Mouse (Mus musculus) heart, embryonic 11.5 days (tissue): ENCODE data around the gene Tmem14c. TPM values are rescaled to one million over a fixed set of nuclear protein-coding genes. Genes with fewer than 3 reads are reported as not detected.

ENCODE experiments used
- ATAC-seq: fragments of 200-750 bp; cut with Nextera tagmentation; replicated peaks from 2 replicates; pipeline ENCODE4 v1.8.0; 2017; ENCODE audit warnings: moderate library complexity; ENCODE audit not compliant: insufficient number of reproducible peaks, low FRiP score, low TSS enrichment
- H3K27ac ChIP-seq: fragments of 300-500 bp; sonication (generic); 2 replicates; pipeline ENCODE4 v1.5.1; 2014; ENCODE audit warnings: mild to moderate bottlenecking, low read depth, low read length
- H3K27me3 ChIP-seq: fragments of 300-500 bp; sonication (generic); 2 replicates; pipeline ENCODE4 v1.6.1; 2014; ENCODE audit warnings: mild to moderate bottlenecking, low read length, mixed read lengths; ENCODE audit not compliant: control insufficient read depth, insufficient read depth
- H3K36me3 ChIP-seq: fragments of 300-500 bp; sonication (generic); 2 replicates; pipeline ENCODE4 v1.6.1; 2014; ENCODE audit warnings: mild to moderate bottlenecking, low read length, moderate library complexity, mixed read lengths; ENCODE audit not compliant: control insufficient read depth, insufficient read depth
- H3K4me1 ChIP-seq: fragments of 300-500 bp; sonication (generic); 2 replicates; pipeline ENCODE4 v1.6.1; 2014; ENCODE audit warnings: low read length; ENCODE audit not compliant: control insufficient read depth, insufficient read depth
- H3K4me2 ChIP-seq: fragments of 300-500 bp; sonication (generic); 2 replicates; pipeline ENCODE4 v1.6.1; 2014; ENCODE audit warnings: mild to moderate bottlenecking, moderate library complexity
- H3K4me3 ChIP-seq: fragments of 300-500 bp; sonication (generic); 2 replicates; pipeline ENCODE4 v1.5.1; 2014; ENCODE audit warnings: low read depth, low read length
- H3K9ac ChIP-seq: fragments of 300-500 bp; sonication (generic); 2 replicates; pipeline ENCODE4 v1.6.1; 2014; ENCODE audit warnings: mild to moderate bottlenecking, low read depth, low read length, moderate library complexity
- H3K9me3 ChIP-seq: fragments of 300-500 bp; sonication (generic); replicated peaks from 2 replicates; pipeline ENCODE4 v1.6.1; 2016; ENCODE audit warnings: low read length; ENCODE audit not compliant: control insufficient read depth
- WGBS: fragments of 180-500 bp; shearing (Covaris S2); extraction: QIAGEN DNeasy Blood & Tissue Kit; methylation state at CpG from one replicate; pipeline ENCODE4 v1.1.7; 2014; ENCODE audit not compliant: insufficient replicate concordance; 5-methylcytosine and 5-hydroxymethylcytosine counted together
- polyA plus RNA-seq: library from polyadenylated mRNA; unstranded; fragments of >200 nt; fragmentation: Nextera tagmentation; extraction: Ambion mirVana; gene quantifications from 2 replicates; pipeline ENCODE4 v1.2.1, GENCODE M21; 2014

Tmem14c gene
- polyA plus RNA-seq, 1 experiment from 2014 or later: 302 TPM

- peak; percentile 22; the same call in 1 of the 2 replicates for ATAC-seq
- H3K4me2 ChIP-seq: peak overlapping the region; percentile 95
- H3K9me3 ChIP-seq: no peaks in the 10 kb centered on the region
- H3K27ac ChIP-seq: peak overlapping the region; percentile 99
- peak overlapping the region; percentile 89 for H3K9ac ChIP-seq
- no peaks in the 10 kb centered on the region for H3K27me3 ChIP-seq
- 0 out of 2 replicates have a peak, but pooled peaks cover 2% of the 10 kb centered on the region for H3K36me3 ChIP-seq
- peaks cover 12% of the 10 kb centered on the region for H3K4me1 ChIP-seq
- 1% methylated on average over 25 of the region's 25 CpGs for WGBS
- peak overlapping the region; percentile 99 for H3K4me3 ChIP-seq
Measured at GRCm38 (mm10) chr13:41000140-41000925, 15.8 kb upstream of the Tmem14c start.

GRCm38 (mm10) chr13:41000926-41001639, 15.0 kb upstream of the Tmem14c start, which contains the start of gene Pak1ip1:
Gene Pak1ip1, plus strand, starts transcription at chr13:41001023.
- WGBS: under 1% methylated on average over 58 of the region's 58 CpGs
- Histone ChIP-seq H3K9ac (peak within 1 kb of the TSS; percentile 89), H3K4me3 (peak within 1 kb of the TSS; percentile 99), H3K4me1 (peaks cover 12% of the 10 kb centered on the region), H3K36me3 (peaks cover 2% of the 10 kb centered on the region; the same call in 1 of the 2 replicates), H3K4me2 (peak within 1 kb of the TSS; percentile 95), H3K27ac (peak within 1 kb of the TSS; percentile 99), H3K27me3 (no peaks in the 10 kb centered on the region), H3K9me3 (no peaks in the 10 kb centered on the region)
- peak; percentile 90 for ATAC-seq

- no peak for ATAC-seq
- Histone ChIP-seq H3K9ac (0 out of 2 replicates have a peak overlapping the region, but pooled peaks have one; percentile 16), H3K4me1 (peaks cover 12% of the 10 kb centered on the region), H3K27me3 (no peaks in the 10 kb centered on the region), H3K9me3 (no peaks in the 10 kb centered on the region), H3K4me3 (peak overlapping the region; percentile 99), H3K36me3 (peaks cover 2% of the 10 kb centered on the region; the same call in 1 of the 2 replicates), H3K4me2 (peak overlapping the region; percentile 79), H3K27ac (no peak overlapping the region)
- WGBS: 68% methylated on average over 5 of the region's 5 CpGs
Measured at GRCm38 (mm10) chr13:41002001-41002400, 14.1 kb upstream of the Tmem14c start.

- WGBS: 93% methylated on average over 4 of the region's 4 CpGs
- Histone ChIP-seq H3K27me3 (no peaks in the 10 kb centered on the region), H3K27ac (no peak overlapping the region), H3K4me2 (no peak overlapping the region), H3K36me3 (peaks cover 29% of the 10 kb centered on the region), H3K4me1 (peaks cover 5% of the 10 kb centered on the region), H3K9me3 (no peaks in the 10 kb centered on the region), H3K9ac (no peak overlapping the region), H3K4me3 (no peak overlapping the region)
- ATAC-seq: no peak
Measured at GRCm38 (mm10) chr13:41006244-41006643, 9.8 kb upstream of the Tmem14c start.

- Histone ChIP-seq H3K27ac (no peak overlapping the region), H3K4me2 (no peak overlapping the region), H3K9ac (no peak overlapping the region), H3K4me3 (no peak overlapping the region), H3K36me3 (peaks cover 41% of the 10 kb centered on the region), H3K9me3 (no peaks in the 10 kb centered on the region), H3K27me3 (no peaks in the 10 kb centered on the region), H3K4me1 (no peaks in the 10 kb centered on the region)
- 94% methylated on average over 10 of the region's 10 CpGs for WGBS
- no peak for ATAC-seq
Measured at GRCm38 (mm10) chr13:41008271-41008670, 7.8 kb upstream of the Tmem14c start.

GRCm38 (mm10) chr13:41008946-41009345, 7.1 kb upstream of the Tmem14c start:
- no peak for ATAC-seq
- H3K36me3 ChIP-seq: peaks cover 41% of the 10 kb centered on the region
- no peaks in the 10 kb centered on the region for H3K27me3 ChIP-seq
- H3K9ac ChIP-seq: no peak overlapping the region
- no peaks in the 10 kb centered on the region for H3K9me3 ChIP-seq
- H3K4me3 ChIP-seq: no peak overlapping the region
- no peak overlapping the region for H3K4me2 ChIP-seq
- no peaks in the 10 kb centered on the region for H3K4me1 ChIP-seq
- 86% methylated on average over 8 of the region's 8 CpGs for WGBS
- H3K27ac ChIP-seq: no peak overlapping the region

GRCm38 (mm10) chr13:41016797-41017405, 809 bp downstream of the Tmem14c start:
- no peaks in the 10 kb centered on the region for H3K9me3 ChIP-seq
- peak overlapping the region; percentile 83 for H3K4me2 ChIP-seq
- H3K27me3 ChIP-seq: no peaks in the 10 kb centered on the region
- WGBS: 44% methylated on average over 12 of the region's 12 CpGs
- peak overlapping the region; percentile 95 for H3K27ac ChIP-seq
- ATAC-seq: no peak
- peak overlapping the region; percentile 89 for H3K9ac ChIP-seq
- peaks cover 21% of the 10 kb centered on the region for H3K36me3 ChIP-seq
- H3K4me1 ChIP-seq: peaks cover 25% of the 10 kb centered on the region
- H3K4me3 ChIP-seq: peak overlapping the region; percentile 72

GRCm38 (mm10) chr13:41017832-41018231, 1.7 kb downstream of the Tmem14c start:
- Histone ChIP-seq H3K9ac (peak overlapping the region; percentile 56; the same call in 1 of the 2 replicates), H3K9me3 (no peaks in the 10 kb centered on the region), H3K36me3 (peaks cover 14% of the 10 kb centered on the region), H3K4me2 (peak overlapping the region; percentile 83), H3K27ac (peak overlapping the region; percentile 95), H3K27me3 (no peaks in the 10 kb centered on the region), H3K4me3 (peak overlapping the region; percentile 72), H3K4me1 (peaks cover 25% of the 10 kb centered on the region)
- ATAC-seq: peak; percentile 76
- 45% methylated on average over 4 of the region's 4 CpGs for WGBS
